Mouse (Mus musculus): ENCODE results near the gene Stk39. TPM values are rescaled to one million over a fixed set of nuclear protein-coding genes. Genes with fewer than 3 reads are reported as not detected.

The Stk39 gene
- total RNA-seq, 1 experiment, result 5.0 TPM

DNA sequence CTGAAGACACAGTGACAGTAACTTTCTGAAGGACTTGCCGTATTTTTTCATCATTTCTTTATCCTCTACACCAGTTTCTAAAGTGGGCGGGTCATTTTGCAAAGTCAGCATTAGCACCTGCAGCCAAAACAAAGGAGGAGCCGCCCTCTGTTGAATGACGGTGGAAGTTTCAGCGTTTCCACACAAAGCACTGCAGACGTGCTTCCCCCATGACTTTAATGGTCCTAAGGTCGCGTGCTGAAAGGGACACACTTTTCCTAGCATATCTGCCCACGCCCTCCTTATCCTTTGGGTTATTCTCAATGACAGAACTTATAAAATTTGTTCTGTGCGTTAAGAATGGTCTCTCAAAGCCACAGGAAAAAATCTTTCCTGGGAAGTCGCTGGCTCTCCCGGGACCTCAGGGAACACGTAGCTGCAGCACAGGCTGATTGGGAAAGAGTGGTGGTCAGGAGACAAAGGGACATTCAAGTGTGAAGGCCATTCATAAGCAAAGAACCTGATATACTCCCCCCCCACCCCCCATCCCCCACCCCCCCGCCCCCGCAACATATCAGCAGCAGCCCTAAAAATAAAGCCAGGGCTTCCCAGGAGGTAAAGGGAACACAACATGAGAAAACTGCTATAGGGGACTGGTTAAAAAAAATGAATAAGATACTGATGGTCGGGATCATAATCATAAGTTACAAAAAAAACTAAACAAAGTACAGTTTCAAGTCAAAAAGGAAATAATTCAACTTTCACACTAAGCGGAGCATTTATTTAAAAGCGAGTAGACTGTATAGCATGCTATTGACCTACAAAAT, 105.8 kb downstream of the Stk39 start:
- Histone ChIP-seq H3K4me3 (ENCODE audit: insufficient read depth in 1 of 2, low read depth in 1 of 2, low read length in 2 of 2, poor library complexity in 1 of 2, severe bottlenecking in 1 of 2) (peak overlapping the region in 1 of 2 experiments; percentile 35; a peak in 1 of 4 replicates), H3K27ac (ENCODE audit: insufficient read depth, low read depth, low read length, poor library complexity, severe bottlenecking) (no peak overlapping the region)
- in situ Hi-C loops (cut with MboI; ENCODE audit: low sequenced_read_pairs in 2 of 2, unreplicated experiment in 2 of 2), result no loop called here

GRCm38 (mm10) chr2:68365504-68365903, 106.6 kb downstream of the Stk39 start:
- in situ Hi-C loops (cut with MboI; ENCODE audit: low sequenced_read_pairs in 2 of 2, unreplicated experiment in 2 of 2), result no loop called here
- Histone ChIP-seq H3K36me3 (ENCODE audit: control insufficient read depth, insufficient read depth, low read length, poor library complexity, severe bottlenecking) (no peaks in the 10 kb centered on the region), H3K4me3 (ENCODE audit: insufficient read depth in 1 of 2, low read depth in 1 of 2, low read length in 2 of 2, poor library complexity in 1 of 2, severe bottlenecking in 1 of 2) (peak overlapping the region in 1 of 2 experiments; percentile 14; a peak in 2 of 4 replicates), H3K4me1 (ENCODE audit: control insufficient read depth in 2 of 2, insufficient read depth in 2 of 2, low read length in 2 of 2, poor library complexity in 1 of 2) (peaks cover 0 to 12% of the 10 kb centered on the region in 2 experiments; a peak in 3 of 4 replicates), H3K9ac (ENCODE audit: insufficient read depth, low read depth, low read length, poor library complexity, severe bottlenecking) (0 out of 2 replicates have a peak overlapping the region, but pooled peaks have one; percentile 27), H3K9me3 (ENCODE audit: control insufficient read depth, insufficient read depth, low read depth, low read length) (no peaks in the 10 kb centered on the region), H3K27ac (ENCODE audit: insufficient read depth, low read depth, low read length, poor library complexity, severe bottlenecking) (no peak overlapping the region)
- TF ChIP-seq ZC3H11A (IDR thresholded peaks at IDR 0.05; ENCODE audit: borderline replicate concordance, low read depth, low read length) (no peak), CHD2 (IDR thresholded peaks at IDR 0.05; ENCODE audit: low read depth, low read length) (no peak), HCFC1 (IDR thresholded peaks at IDR 0.05; ENCODE audit: borderline replicate concordance, insufficient read depth, low read length) (no peak), ZNF384 (IDR thresholded peaks at IDR 0.05; ENCODE audit: low read depth, low read length) (no peak), MAFK (IDR thresholded peaks at IDR 0.05; ENCODE audit: insufficient read depth, low read depth, low read length) (no peak)
- no peak for DNase-seq (ENCODE audit: low read depth, low spot score)

More for the DNA sequence above, 105.8 kb downstream of the Stk39 start:
- no peaks in the 10 kb centered on the region for H3K36me3 ChIP-seq (ENCODE audit: control insufficient read depth, insufficient read depth, low read length, poor library complexity, severe bottlenecking)
- H3K4me1 ChIP-seq (ENCODE audit: control insufficient read depth in 2 of 2, insufficient read depth in 2 of 2, low read length in 2 of 2, poor library complexity in 1 of 2), result peaks cover 0 to 12% of the 10 kb centered on the region in 2 experiments; a peak in 3 of 4 replicates
- TF ChIP-seq MAFK (IDR thresholded peaks at IDR 0.05; ENCODE audit: insufficient read depth, low read depth, low read length) (peak; percentile 98), HCFC1 (IDR thresholded peaks at IDR 0.05; ENCODE audit: borderline replicate concordance, insufficient read depth, low read length) (no peak)
- H3K9me3 ChIP-seq (ENCODE audit: control insufficient read depth, insufficient read depth, low read depth, low read length), result no peaks in the 10 kb centered on the region
- DNase-seq (ENCODE audit: low read depth, low spot score), result peak; percentile 41
- no peak overlapping the region for H3K9ac ChIP-seq (ENCODE audit: insufficient read depth, low read depth, low read length, poor library complexity, severe bottlenecking)

DNA sequence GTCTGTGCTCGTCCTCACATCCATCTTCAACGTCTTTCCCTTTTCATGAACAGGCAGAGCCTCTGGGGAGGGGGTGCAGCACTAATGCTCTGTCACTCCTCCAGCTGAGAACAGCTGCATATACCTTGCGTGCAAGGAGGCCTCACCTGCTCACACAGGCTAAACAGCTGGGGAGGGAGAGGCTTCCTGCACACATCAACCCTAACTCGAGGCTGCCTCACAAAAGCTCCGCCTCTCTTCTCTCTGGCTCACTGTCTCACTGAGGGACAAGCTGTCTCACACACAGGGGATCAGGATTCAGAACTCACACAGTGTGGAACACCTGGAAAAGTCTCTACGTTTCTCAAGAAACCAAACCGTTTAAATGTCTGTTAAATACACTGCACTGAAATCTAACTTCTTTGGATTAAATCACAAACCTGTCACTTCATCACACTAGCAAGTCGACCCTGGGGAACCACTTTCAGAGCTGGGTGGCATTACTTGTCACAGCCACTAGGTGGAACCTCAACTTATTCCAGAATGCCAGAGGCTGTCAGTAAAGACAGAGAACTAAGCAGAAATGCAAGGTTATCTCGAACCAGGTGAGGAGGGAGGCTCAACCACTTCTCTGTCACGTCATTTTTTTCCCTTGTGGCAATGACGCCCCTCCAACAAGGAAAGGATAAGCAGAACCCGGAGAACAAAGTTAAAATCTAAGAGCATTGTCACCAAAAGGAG, 107.7 kb downstream of the Stk39 start:
- Histone ChIP-seq H3K4me3 (ENCODE audit: insufficient read depth in 1 of 2, low read depth in 1 of 2, low read length in 2 of 2, poor library complexity in 1 of 2, severe bottlenecking in 1 of 2) (no peak overlapping the region), H3K4me1 (ENCODE audit: control insufficient read depth in 2 of 2, insufficient read depth in 2 of 2, low read length in 2 of 2, poor library complexity in 1 of 2) (peaks cover 0 to 12% of the 10 kb centered on the region in 2 experiments; a peak in 3 of 4 replicates), H3K9me3 (ENCODE audit: control insufficient read depth, insufficient read depth, low read depth, low read length) (no peaks in the 10 kb centered on the region), H3K36me3 (ENCODE audit: control insufficient read depth, insufficient read depth, low read length, poor library complexity, severe bottlenecking) (no peaks in the 10 kb centered on the region), H3K27ac (ENCODE audit: insufficient read depth, low read depth, low read length, poor library complexity, severe bottlenecking) (no peak overlapping the region), H3K9ac (ENCODE audit: insufficient read depth, low read depth, low read length, poor library complexity, severe bottlenecking) (no peak overlapping the region)
- DNase-seq (ENCODE audit: low read depth, low spot score), result peak; percentile 59
- in situ Hi-C loops (cut with MboI; ENCODE audit: low sequenced_read_pairs in 2 of 2, unreplicated experiment in 2 of 2), result no loop called here
- TF ChIP-seq ZNF384 (IDR thresholded peaks at IDR 0.05; ENCODE audit: low read depth, low read length), result no peak
- TF ChIP-seq MAFK (IDR thresholded peaks at IDR 0.05; ENCODE audit: insufficient read depth, low read depth, low read length), result no peak
- TF ChIP-seq CHD2 (IDR thresholded peaks at IDR 0.05; ENCODE audit: low read depth, low read length), result no peak
- TF ChIP-seq ZC3H11A (IDR thresholded peaks at IDR 0.05; ENCODE audit: borderline replicate concordance, low read depth, low read length), result no peak
- TF ChIP-seq HCFC1 (IDR thresholded peaks at IDR 0.05; ENCODE audit: borderline replicate concordance, insufficient read depth, low read length), result no peak

- H3K36me3 ChIP-seq (ENCODE audit: control insufficient read depth, insufficient read depth, low read length, poor library complexity, severe bottlenecking), result peaks cover 2% of the 10 kb centered on the region; the same call in 1 of the 2 replicates
- no peak overlapping the region for H3K27ac ChIP-seq (ENCODE audit: insufficient read depth, low read depth, low read length, poor library complexity, severe bottlenecking)
- no peak overlapping the region for H3K9ac ChIP-seq (ENCODE audit: insufficient read depth, low read depth, low read length, poor library complexity, severe bottlenecking)
- H3K4me3 ChIP-seq (ENCODE audit: insufficient read depth in 1 of 2, low read depth in 1 of 2, low read length in 2 of 2, poor library complexity in 1 of 2, severe bottlenecking in 1 of 2), result no peak overlapping the region
- no peaks in the 10 kb centered on the region for H3K9me3 ChIP-seq (ENCODE audit: control insufficient read depth, insufficient read depth, low read depth, low read length)
- in situ Hi-C loops (cut with MboI; ENCODE audit: low sequenced_read_pairs in 2 of 2, unreplicated experiment in 2 of 2), result no loop called here
- no peak for TF ChIP-seq MAFK (IDR thresholded peaks at IDR 0.05; ENCODE audit: insufficient read depth, low read depth, low read length)
- TF ChIP-seq ZC3H11A (IDR thresholded peaks at IDR 0.05; ENCODE audit: borderline replicate concordance, low read depth, low read length), result no peak
- no peak for TF ChIP-seq CHD2 (IDR thresholded peaks at IDR 0.05; ENCODE audit: low read depth, low read length)
- no peak for TF ChIP-seq HCFC1 (IDR thresholded peaks at IDR 0.05; ENCODE audit: borderline replicate concordance, insufficient read depth, low read length)
- no peak for TF ChIP-seq ZNF384 (IDR thresholded peaks at IDR 0.05; ENCODE audit: low read depth, low read length)
- H3K4me1 ChIP-seq (ENCODE audit: control insufficient read depth in 2 of 2, insufficient read depth in 2 of 2, low read length in 2 of 2, poor library complexity in 1 of 2), result peaks cover 0 to 11% of the 10 kb centered on the region in 2 experiments; a peak in 3 of 4 replicates
- no peak for DNase-seq (ENCODE audit: low read depth, low spot score)
Observed at GRCm38 (mm10) chr2:68363159-68363558, 108.9 kb downstream of the Stk39 start.

Measured in ES-E14 (cell line).